Mouse (Mus musculus) heart, embryonic 12.5 days (tissue): ENCODE measurements at regions not wholly inside any gene's neighbourhood (a gene's known extent, or its start where the extent isn't known, plus 50 kb on each side); places are given as distances from the start of the nearest gene placed in this dataset.

Experiments
- ATAC-seq: fragments of 200-750 bp; cut with Nextera tagmentation; 2 replicates; pipeline ENCODE4 v1.8.0; 2017; ENCODE audit warnings: moderate TSS enrichment, moderate library complexity; ENCODE audit not compliant: insufficient number of reproducible peaks, low FRiP score
- H3K27ac ChIP-seq: fragments of 300-500 bp; sonication (generic); 2 replicates; pipeline ENCODE4 v1.5.1; 2016; ENCODE audit warnings: mild to moderate bottlenecking, moderate library complexity; ENCODE audit not compliant: poor library complexity, severe bottlenecking
- H3K27me3 ChIP-seq: fragments of 300-500 bp; sonication (generic); replicated peaks from 2 replicates; pipeline ENCODE4 v1.6.1; 2016; ENCODE audit warnings: mild to moderate bottlenecking, moderate library complexity
- H3K36me3 ChIP-seq: fragments of 300-500 bp; sonication (generic); 2 replicates; pipeline ENCODE4 v1.6.1; 2016; ENCODE audit warnings: mild to moderate bottlenecking, moderate library complexity
- H3K4me1 ChIP-seq: fragments of 300-500 bp; sonication (generic); replicated peaks from 2 replicates; pipeline ENCODE4 v1.6.1; 2016; ENCODE audit warnings: mild to moderate bottlenecking
- H3K4me2 ChIP-seq: fragments of 300-500 bp; sonication (generic); 2 replicates; pipeline ENCODE4 v1.6.1; 2016; ENCODE audit warnings: mild to moderate bottlenecking, moderate library complexity
- H3K4me3 ChIP-seq: fragments of 300-500 bp; sonication (generic); 2 replicates; pipeline ENCODE4 v1.5.1; 2016; ENCODE audit warnings: mild to moderate bottlenecking
- H3K9ac ChIP-seq: fragments of 300-500 bp; sonication (generic); 2 replicates; pipeline ENCODE4 v1.6.1; 2016; ENCODE audit warnings: mild to moderate bottlenecking, moderate library complexity
- H3K9me3 ChIP-seq: fragments of 300-500 bp; sonication (generic); replicated peaks from 2 replicates; pipeline ENCODE4 v1.6.1; 2016; ENCODE audit warnings: mild to moderate bottlenecking, moderate library complexity
- WGBS: fragments of 180-500 bp; shearing (Covaris S2); methylation state at CpG from one replicate; pipeline ENCODE4 v1.1.7; 2016; 5-methylcytosine and 5-hydroxymethylcytosine counted together

GRCm38 (mm10) chr14:76651096-76651495 lies 94.4 kb upstream of the Serp2 start:
- WGBS: 90% methylated on average over 8 of the region's 8 CpGs
- no peak overlapping the region for H3K4me3 ChIP-seq
- H3K4me1 ChIP-seq: peaks cover 10% of the 10 kb centered on the region
- peaks cover 6% of the 10 kb centered on the region for H3K9me3 ChIP-seq
- H3K4me2 ChIP-seq: no peak overlapping the region
- H3K36me3 ChIP-seq: no peaks in the 10 kb centered on the region
- no peak overlapping the region for H3K9ac ChIP-seq
- ATAC-seq: no peak
- no peak overlapping the region for H3K27ac ChIP-seq
- no peaks in the 10 kb centered on the region for H3K27me3 ChIP-seq

- Histone ChIP-seq H3K4me3 (no peak overlapping the region), H3K4me2 (no peak overlapping the region), H3K36me3 (no peaks in the 10 kb centered on the region), H3K9me3 (peaks cover 6% of the 10 kb centered on the region), H3K4me1 (peaks cover 10% of the 10 kb centered on the region), H3K27me3 (no peaks in the 10 kb centered on the region), H3K9ac (no peak overlapping the region), H3K27ac (no peak overlapping the region)
- WGBS: 72% methylated on average over 3 of the region's 3 CpGs
- no peak for ATAC-seq
These were observed 93.2 kb upstream of the Serp2 start for GRCm38 (mm10) chr14:76649927-76650326.

GRCm38 (mm10) chr14:76644716-76645115 lies 88.0 kb upstream of the Serp2 start:
- WGBS: 53% methylated on average over 3 of the region's 3 CpGs
- H3K36me3 ChIP-seq: no peaks in the 10 kb centered on the region
- no peaks in the 10 kb centered on the region for H3K27me3 ChIP-seq
- H3K9me3 ChIP-seq: peaks cover 6% of the 10 kb centered on the region
- H3K27ac ChIP-seq: 0 out of 2 replicates have a peak overlapping the region, but pooled peaks have one; percentile 5
- peaks cover 6% of the 10 kb centered on the region for H3K4me1 ChIP-seq
- H3K4me3 ChIP-seq: no peak overlapping the region
- no peak overlapping the region for H3K4me2 ChIP-seq
- no peak overlapping the region for H3K9ac ChIP-seq
- no peak for ATAC-seq

- H3K9ac ChIP-seq: no peak overlapping the region
- H3K27me3 ChIP-seq: no peaks in the 10 kb centered on the region
- WGBS: 86% methylated on average over 4 of the region's 4 CpGs
- H3K4me1 ChIP-seq: peaks cover 9% of the 10 kb centered on the region
- H3K4me3 ChIP-seq: no peak overlapping the region
- no peaks in the 10 kb centered on the region for H3K36me3 ChIP-seq
- no peak overlapping the region for H3K4me2 ChIP-seq
- H3K9me3 ChIP-seq: no peaks in the 10 kb centered on the region
- H3K27ac ChIP-seq: no peak overlapping the region
- ATAC-seq: no peak
These were observed 85.3 kb upstream of the Serp2 start for GRCm38 (mm10) chr14:76641752-76642529.

GRCm38 (mm10) chr14:76633170-76633569 lies 76.5 kb upstream of the Serp2 start:
- no peak overlapping the region for H3K4me3 ChIP-seq
- 60% methylated on average over 6 of the region's 6 CpGs for WGBS
- H3K27me3 ChIP-seq: no peaks in the 10 kb centered on the region
- peaks cover 32% of the 10 kb centered on the region for H3K4me1 ChIP-seq
- no peak for ATAC-seq
- no peaks in the 10 kb centered on the region for H3K9me3 ChIP-seq
- H3K9ac ChIP-seq: no peak overlapping the region
- H3K36me3 ChIP-seq: no peaks in the 10 kb centered on the region
- no peak overlapping the region for H3K4me2 ChIP-seq
- no peak overlapping the region for H3K27ac ChIP-seq

GRCm38 (mm10) chr14:76632763-76633162 lies 76.1 kb upstream of the Serp2 start:
- no peak overlapping the region for H3K27ac ChIP-seq
- H3K4me3 ChIP-seq: no peak overlapping the region
- no peaks in the 10 kb centered on the region for H3K9me3 ChIP-seq
- H3K4me1 ChIP-seq: peaks cover 32% of the 10 kb centered on the region
- no peak for ATAC-seq
- H3K4me2 ChIP-seq: no peak overlapping the region
- WGBS: 79% methylated on average over 6 of the region's 6 CpGs
- H3K36me3 ChIP-seq: no peaks in the 10 kb centered on the region
- H3K9ac ChIP-seq: no peak overlapping the region
- no peaks in the 10 kb centered on the region for H3K27me3 ChIP-seq

- WGBS: 83% methylated on average over 6 of the region's 6 CpGs
- Histone ChIP-seq H3K36me3 (no peaks in the 10 kb centered on the region), H3K27me3 (no peaks in the 10 kb centered on the region), H3K27ac (peak overlapping the region; percentile 12; the same call in 1 of the 2 replicates), H3K4me2 (no peak overlapping the region), H3K9me3 (no peaks in the 10 kb centered on the region), H3K9ac (no peak overlapping the region), H3K4me1 (peaks cover 32% of the 10 kb centered on the region), H3K4me3 (no peak overlapping the region)
- no peak for ATAC-seq
These were observed 75.1 kb upstream of the Serp2 start for GRCm38 (mm10) chr14:76631740-76632139.

- no peak overlapping the region for H3K9ac ChIP-seq
- WGBS: 53% methylated on average over 4 of the region's 4 CpGs
- H3K4me1 ChIP-seq: peaks cover 33% of the 10 kb centered on the region
- no peak overlapping the region for H3K4me3 ChIP-seq
- peak overlapping the region; percentile 12; the same call in 1 of the 2 replicates for H3K27ac ChIP-seq
- no peak overlapping the region for H3K4me2 ChIP-seq
- H3K9me3 ChIP-seq: no peaks in the 10 kb centered on the region
- H3K36me3 ChIP-seq: no peaks in the 10 kb centered on the region
- no peak for ATAC-seq
- no peaks in the 10 kb centered on the region for H3K27me3 ChIP-seq
These were observed 74.5 kb upstream of the Serp2 start for GRCm38 (mm10) chr14:76631181-76631580.

GRCm38 (mm10) chr14:76629913-76630478 lies 73.3 kb upstream of the Serp2 start:
- no peak overlapping the region for H3K27ac ChIP-seq
- H3K9ac ChIP-seq: no peak overlapping the region

GRCm38 (mm10) chr14:76628182-76628892 lies 71.6 kb upstream of the Serp2 start:
- Histone ChIP-seq H3K27me3 (no peaks in the 10 kb centered on the region), H3K4me3 (no peak overlapping the region), H3K9me3 (no peaks in the 10 kb centered on the region), H3K36me3 (no peaks in the 10 kb centered on the region), H3K4me2 (no peak overlapping the region), H3K27ac (no peak overlapping the region), H3K4me1 (peaks cover 61% of the 10 kb centered on the region), H3K9ac (no peak overlapping the region)
- ATAC-seq: no peak
- 67% methylated on average over 10 of the region's 10 CpGs for whole genome bisulfite sequencing

More at GRCm38 (mm10) chr14:76629913-76630478, 73.3 kb upstream of the Serp2 start:
- WGBS: 79% methylated on average over 11 of the region's 11 CpGs
- no peak for ATAC-seq
- Histone ChIP-seq H3K4me3 (no peak overlapping the region), H3K27me3 (no peaks in the 10 kb centered on the region), H3K4me2 (no peak overlapping the region), H3K9me3 (no peaks in the 10 kb centered on the region), H3K36me3 (no peaks in the 10 kb centered on the region), H3K4me1 (peaks cover 45% of the 10 kb centered on the region)
